Mouse (Mus musculus) cerebellum, adult 9-11 months (tissue): ENCODE measurements at regions not wholly inside any gene's neighbourhood (a gene's known extent, or its start where the extent isn't known, plus 50 kb on each side); places are given as distances from the start of the nearest gene placed in this dataset.

Experiments used
- DNase-seq: peaks from one replicate; pipeline ENCODE4 v3.0.0; 2022

- no peak for DNase-seq
Observed at GRCm38 (mm10) chr2:75514171-75514570, 144.9 kb upstream of the Hnrnpa3 start.

DNA sequence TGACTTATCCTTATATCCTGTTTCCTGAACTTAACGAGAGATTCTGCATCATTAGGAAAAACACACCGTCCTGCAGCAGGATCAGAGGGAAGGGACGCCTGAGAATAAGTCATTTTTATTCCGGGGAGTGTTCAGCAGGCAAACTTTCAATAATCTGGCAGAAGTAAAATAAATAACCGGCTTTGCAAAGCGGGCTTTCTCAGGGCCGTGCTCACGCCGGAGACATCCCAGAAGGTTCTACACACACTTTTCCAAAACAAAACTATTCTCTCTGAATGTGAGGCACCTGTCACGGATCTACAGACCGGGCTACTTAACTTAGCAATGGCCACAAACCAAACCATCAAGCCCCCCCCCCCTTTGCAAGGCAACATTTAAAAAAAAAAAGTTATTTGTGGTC is 142.8 kb upstream of the Hnrnpa3 start:
- DNase-seq = no peak

GRCm38 (mm10) chr2:75517096-75517495 is 142.0 kb upstream of the Hnrnpa3 start:
- no peak for DNase-seq

- peak; percentile 65 for DNase-seq
Observed at GRCm38 (mm10) chr2:75518607-75519006, 140.5 kb upstream of the Hnrnpa3 start.

- no peak for DNase-seq
Observed at GRCm38 (mm10) chr2:75525562-75525961, 133.5 kb upstream of the Hnrnpa3 start.

DNA sequence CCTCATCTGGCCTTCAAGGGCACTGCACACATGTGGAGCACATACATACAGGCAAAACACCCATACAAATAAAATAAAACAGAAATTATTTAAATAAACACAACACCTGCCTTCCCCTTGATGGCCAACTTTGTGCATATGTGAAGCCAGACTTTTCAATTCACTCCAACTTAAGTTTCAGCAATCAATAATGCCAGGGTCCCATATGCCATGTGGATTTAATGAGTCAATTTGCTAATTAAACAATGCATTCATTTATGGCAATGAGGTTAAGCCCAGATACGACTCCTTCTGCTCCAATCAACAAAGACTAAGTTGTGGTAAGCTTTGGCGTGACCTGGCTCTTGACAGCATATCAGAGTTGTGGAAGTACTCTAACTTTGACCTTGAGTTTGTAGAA is 130.4 kb upstream of the Hnrnpa3 start:
- no peak for DNase-seq

GRCm38 (mm10) chr2:75538114-75538513 is 120.9 kb upstream of the Hnrnpa3 start:
- DNase-seq = no peak

- no peak for DNase-seq
Observed at GRCm38 (mm10) chr2:75539726-75540125, 119.3 kb upstream of the Hnrnpa3 start.

DNA sequence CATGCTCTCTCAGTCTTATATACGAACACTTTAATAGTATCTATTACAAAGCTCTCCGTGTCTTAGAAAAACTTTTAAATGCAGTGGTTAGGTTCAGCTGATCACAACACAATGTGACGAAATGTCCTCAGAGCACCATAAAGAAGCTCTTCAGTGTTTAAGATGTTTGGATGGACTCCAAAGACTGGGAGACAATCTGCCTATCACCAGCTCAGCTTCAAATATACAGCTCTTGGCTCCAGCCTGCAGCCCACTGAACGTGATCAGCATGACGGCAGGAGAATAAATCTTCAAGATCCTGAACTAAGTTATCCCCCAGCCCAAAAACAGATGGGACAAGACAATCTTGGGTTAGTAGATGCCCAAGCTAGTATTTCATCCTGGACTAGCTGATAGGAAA is 116.7 kb upstream of the Hnrnpa3 start:
- no peak for DNase-seq

DNA sequence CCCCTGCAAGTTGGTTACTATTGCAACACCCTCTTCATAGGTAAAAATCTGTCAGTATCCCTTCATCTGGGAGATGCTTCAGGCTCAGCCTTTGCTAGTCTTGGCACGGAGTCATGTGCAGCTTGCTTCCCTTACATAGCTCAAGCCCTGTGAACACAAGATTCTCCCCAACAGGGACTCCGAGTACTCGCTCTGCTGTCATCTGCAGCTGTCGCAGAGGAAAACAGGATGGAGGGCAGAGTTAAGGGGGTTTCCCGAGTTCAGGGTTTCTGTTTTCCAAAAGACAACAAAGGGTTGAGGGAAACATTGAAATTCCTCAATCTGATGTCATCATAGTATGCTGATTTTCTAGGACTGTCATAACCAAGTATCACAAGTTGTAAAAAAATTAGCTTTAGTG is 116.3 kb upstream of the Hnrnpa3 start:
- no peak for DNase-seq

- no peak for DNase-seq
Observed at GRCm38 (mm10) chr2:75545971-75546370, 113.1 kb upstream of the Hnrnpa3 start.

GRCm38 (mm10) chr2:75555676-75556075 is 103.4 kb upstream of the Hnrnpa3 start:
- DNase-seq = no peak

GRCm38 (mm10) chr2:75556744-75557143 is 102.3 kb upstream of the Hnrnpa3 start:
- no peak for DNase-seq

- DNase-seq = no peak
Observed at GRCm38 (mm10) chr2:75557392-75557791, 101.7 kb upstream of the Hnrnpa3 start.

GRCm38 (mm10) chr2:75559920-75560319 is 99.1 kb upstream of the Hnrnpa3 start:
- no peak for DNase-seq

GRCm38 (mm10) chr2:75563253-75563913 is 95.7 kb upstream of the Hnrnpa3 start:
- DNase-seq = no peak

DNA sequence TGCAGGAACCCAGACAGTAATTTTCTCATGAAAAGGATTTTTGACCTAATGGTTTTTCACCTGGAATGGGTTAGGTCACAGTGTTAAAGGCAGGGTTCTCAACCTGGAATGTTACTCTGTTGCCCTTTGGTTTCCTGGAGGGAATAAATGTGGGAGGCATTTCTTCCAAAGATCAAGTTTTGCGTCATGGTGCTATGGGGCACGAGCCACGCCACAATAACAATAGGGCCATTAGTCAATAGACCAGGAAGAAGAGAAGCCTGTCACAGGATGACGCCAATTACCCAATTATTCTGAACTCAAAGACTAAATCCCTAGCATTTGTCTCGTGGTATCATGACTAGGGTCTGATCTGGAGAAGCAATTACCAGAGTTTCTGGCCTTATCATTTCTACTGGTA is 94.3 kb upstream of the Hnrnpa3 start:
- DNase-seq = no peak

DNA sequence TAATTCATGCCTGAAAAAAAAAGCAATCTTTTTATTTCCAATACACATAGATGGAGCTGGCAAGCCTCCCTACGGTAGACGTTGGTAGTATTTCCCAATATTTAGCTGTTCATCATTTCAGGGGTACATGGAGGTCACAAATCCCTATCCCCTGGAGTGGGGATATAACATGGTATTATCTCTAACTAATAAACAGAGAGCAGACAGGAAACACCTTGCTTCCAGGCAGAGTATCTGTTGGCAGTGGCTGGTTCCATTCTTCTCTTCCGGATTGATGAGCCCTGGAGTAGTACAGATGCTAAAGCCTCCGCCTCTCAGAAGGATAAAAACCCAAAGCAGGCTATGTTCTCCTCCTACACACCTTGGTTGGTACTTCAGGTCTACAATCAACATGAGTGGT is 91.9 kb upstream of the Hnrnpa3 start:
- DNase-seq = no peak

GRCm38 (mm10) chr2:75569756-75570155 is 89.3 kb upstream of the Hnrnpa3 start:
- DNase-seq = no peak

- no peak for DNase-seq
Observed at GRCm38 (mm10) chr2:75570246-75570645, 88.8 kb upstream of the Hnrnpa3 start.

DNA sequence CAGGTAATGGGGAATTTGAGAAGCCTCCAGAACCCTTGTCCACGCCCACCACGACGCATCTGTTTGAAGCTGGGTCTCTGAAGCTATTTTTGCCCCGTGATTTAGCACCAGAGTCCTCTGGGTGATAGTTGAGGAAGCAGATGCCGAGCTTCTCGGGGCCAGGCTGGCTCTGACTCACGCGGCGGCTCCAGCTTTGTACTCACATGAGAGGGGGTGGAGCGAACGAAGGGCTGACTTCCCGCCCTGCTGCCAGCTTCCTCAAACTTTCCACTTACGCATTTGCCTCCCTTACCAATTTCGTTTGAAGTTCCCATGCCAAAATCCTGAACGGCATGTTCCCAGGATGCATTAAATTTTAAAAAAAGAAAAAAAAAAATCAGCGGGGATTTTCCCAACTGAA is 74.1 kb upstream of the Hnrnpa3 start:
- no peak for DNase-seq

- peak; percentile 28 for DNase-seq
Observed at GRCm38 (mm10) chr2:75588572-75588971, 70.5 kb upstream of the Hnrnpa3 start.

DNA sequence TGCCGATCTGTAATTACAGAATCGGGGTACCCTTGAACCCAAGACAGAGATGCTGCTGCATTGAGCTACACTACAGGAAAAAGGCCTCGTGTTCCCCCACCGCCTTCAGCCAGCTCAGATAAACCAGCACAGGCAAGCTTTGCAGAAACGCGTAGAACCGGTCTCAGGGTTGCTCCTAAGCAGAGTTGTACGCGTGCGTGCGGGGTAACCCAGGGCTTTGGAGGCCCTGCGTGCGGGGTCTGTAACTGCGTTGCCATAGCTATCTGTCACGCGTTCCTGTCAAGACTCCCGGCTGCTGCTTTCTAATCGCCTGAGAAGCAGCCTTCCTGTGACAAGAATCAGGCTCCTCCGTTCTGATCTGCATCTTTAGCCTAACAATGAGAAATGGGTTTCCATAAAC is 69.6 kb upstream of the Hnrnpa3 start:
- DNase-seq = no peak

DNA sequence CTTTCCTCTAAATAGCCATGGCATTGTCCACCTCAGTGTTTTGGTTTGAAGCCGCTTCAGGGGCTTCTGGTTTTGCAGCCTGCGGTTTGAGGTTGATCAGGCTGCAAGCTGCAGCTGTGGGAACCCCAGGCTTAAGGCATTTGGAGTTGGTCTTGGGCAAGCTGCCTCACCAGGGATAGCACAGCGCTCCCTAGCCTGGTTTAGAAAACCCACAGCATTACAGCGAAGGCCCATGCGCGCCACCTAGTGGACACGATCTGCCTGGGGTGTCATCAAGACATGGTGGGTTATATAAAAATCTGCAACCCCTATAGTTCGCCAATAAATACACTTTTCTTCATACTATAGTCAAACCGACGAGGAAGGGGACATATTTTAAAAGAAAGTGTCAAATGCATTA is 68.9 kb upstream of the Hnrnpa3 start:
- DNase-seq = peak; percentile 66

DNA sequence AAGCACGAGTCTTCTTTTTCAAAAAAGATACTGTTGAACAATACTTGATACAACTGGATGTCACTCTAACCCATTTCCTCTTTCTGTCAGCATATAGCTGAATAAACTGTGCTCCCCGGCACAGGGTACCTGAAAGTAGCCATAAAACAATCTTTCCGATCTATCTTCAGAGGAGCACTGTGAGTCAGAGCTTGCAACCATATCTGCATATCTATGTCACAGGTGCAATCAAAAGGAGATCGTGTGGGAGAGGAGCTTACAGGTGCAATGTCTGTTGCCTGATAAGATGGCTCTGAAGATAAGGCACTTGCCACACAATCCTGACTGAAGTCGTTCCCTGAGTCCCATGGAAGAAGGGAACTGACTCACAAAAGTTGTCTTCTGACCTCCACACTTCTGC is 58.5 kb upstream of the Hnrnpa3 start:
- no peak for DNase-seq
